Mouse (Mus musculus): ENCODE results near the gene Myom1. TPM values are rescaled to one million over a fixed set of nuclear protein-coding genes. Genes with fewer than 3 reads are reported as not detected.

The Myom1 gene
- total RNA-seq, 2 experiments from 2014 or later: 2.3 to 3.7 TPM

GRCm38 (mm10) chr17:70990403-70991303, 11.8 kb upstream of the Myom1 start:
- peak; percentile 87 to 88 for DNase-seq (ENCODE audit: low spot score in 2 of 2)
- intact Hi-C loops (cut with DNase I): loop anchor here (5.0 kb wide), 1 partner anchor 192 kb away; the partner anchor contains the start of gene Lpin2

GRCm38 (mm10) chr17:70991706-70992625, 10.5 kb upstream of the Myom1 start:
- intact Hi-C loops (cut with DNase I): loop anchor here (5.0 kb wide), 1 partner anchor 190 kb away; the partner anchor contains the start of gene Lpin2
- no peak for DNase-seq (ENCODE audit: low spot score in 2 of 2)

GRCm38 (mm10) chr17:70992662-70993061, 9.8 kb upstream of the Myom1 start:
- intact Hi-C loops (cut with DNase I): loop anchor here (5.0 kb wide), 1 partner anchor 190 kb away; the partner anchor contains the start of gene Lpin2
- DNase-seq (ENCODE audit: low spot score in 2 of 2): no peak

- no peak for DNase-seq (ENCODE audit: low spot score in 2 of 2)
- intact Hi-C loops (cut with DNase I): loop anchor here (5.0 kb wide), 1 partner anchor 189 kb away; the partner anchor contains the start of gene Lpin2
Observed at GRCm38 (mm10) chr17:70993385-70993807, 9.0 kb upstream of the Myom1 start.

- intact Hi-C loops (cut with DNase I): loop anchor here (5.0 kb wide), 1 partner anchor 188 kb away; the partner anchor contains the start of gene Lpin2
- DNase-seq (ENCODE audit: low spot score in 2 of 2): no peak
Observed at GRCm38 (mm10) chr17:70994671-70995070, 7.8 kb upstream of the Myom1 start.

GRCm38 (mm10) chr17:70995551-70995950, 6.9 kb upstream of the Myom1 start:
- intact Hi-C loops (cut with DNase I): no loop called here
- DNase-seq (ENCODE audit: low spot score in 2 of 2): no peak

- no peak for DNase-seq (ENCODE audit: low spot score in 2 of 2)
- intact Hi-C loops (cut with DNase I): no loop called here
Observed at GRCm38 (mm10) chr17:70997836-70998235, 4.6 kb upstream of the Myom1 start.

GRCm38 (mm10) chr17:70998400-70998975, 3.9 kb upstream of the Myom1 start:
- no peak for DNase-seq (ENCODE audit: low spot score in 2 of 2)
- intact Hi-C loops (cut with DNase I): no loop called here

- no peak for DNase-seq (ENCODE audit: low spot score in 2 of 2)
- intact Hi-C loops (cut with DNase I): no loop called here
Observed at GRCm38 (mm10) chr17:70999187-70999586, 3.2 kb upstream of the Myom1 start.

GRCm38 (mm10) chr17:71000255-71000654, 2.2 kb upstream of the Myom1 start:
- no peak for DNase-seq (ENCODE audit: low spot score in 2 of 2)
- intact Hi-C loops (cut with DNase I): no loop called here

- intact Hi-C loops (cut with DNase I): no loop called here
- no peak for DNase-seq (ENCODE audit: low spot score in 2 of 2)
Observed at GRCm38 (mm10) chr17:71001067-71001466, 1.4 kb upstream of the Myom1 start.

- no peak for DNase-seq (ENCODE audit: low spot score in 2 of 2)
- intact Hi-C loops (cut with DNase I): no loop called here
Observed at GRCm38 (mm10) chr17:71001699-71002080, 743 bp upstream of the Myom1 start.

- intact Hi-C loops (cut with DNase I): no loop called here
- no peak for DNase-seq (ENCODE audit: low spot score in 2 of 2)
Observed at GRCm38 (mm10) chr17:71002744-71003094, 286 bp downstream of the Myom1 start, which contains the start of gene Myl12a. Myl12a (minus strand) TSS chr17:71002878.

GRCm38 (mm10) chr17:71003112-71003511, 679 bp downstream of the Myom1 start:
- intact Hi-C loops (cut with DNase I): no loop called here
- no peak for DNase-seq (ENCODE audit: low spot score in 2 of 2)

GRCm38 (mm10) chr17:71003721-71004120, 1.3 kb downstream of the Myom1 start:
- intact Hi-C loops (cut with DNase I): no loop called here
- DNase-seq (ENCODE audit: low spot score in 2 of 2): no peak

- intact Hi-C loops (cut with DNase I): no loop called here
- DNase-seq (ENCODE audit: low spot score in 2 of 2): no peak
Observed at GRCm38 (mm10) chr17:71004186-71004960, 1.9 kb downstream of the Myom1 start.

- intact Hi-C loops (cut with DNase I): no loop called here
- DNase-seq (ENCODE audit: low spot score in 2 of 2): no peak
Observed at GRCm38 (mm10) chr17:71006976-71007375, 4.5 kb downstream of the Myom1 start.

- no peak for DNase-seq (ENCODE audit: low spot score in 2 of 2)
- intact Hi-C loops (cut with DNase I): no loop called here
Observed at GRCm38 (mm10) chr17:71008676-71009075, 6.2 kb downstream of the Myom1 start.

GRCm38 (mm10) chr17:71009751-71010150, 7.3 kb downstream of the Myom1 start:
- DNase-seq (ENCODE audit: low spot score in 2 of 2): no peak
- intact Hi-C loops (cut with DNase I): no loop called here

Measured in left cerebral cortex, postnatal 36 days (tissue).